Mouse (Mus musculus) myocyte (in vitro differentiated cells): Measurements from ENCODE around the gene Mto1.

Experiments
- CEBPB ChIP-seq: IDR thresholded peaks from 2 replicates; pipeline ENCODE4 v1.6.1; 2011; ENCODE audit warnings: mild to moderate bottlenecking, moderate library complexity; ENCODE audit not compliant: poor library complexity, insufficient read depth, severe bottlenecking
- MAX ChIP-seq: IDR thresholded peaks from one replicate; pipeline ENCODE4 v1.6.1; 2011; ENCODE audit warnings: low read depth, mild to moderate bottlenecking, control low read depth
- MYOG ChIP-seq, 3 experiments: IDR thresholded peaks; one replicate each; pipeline ENCODE4 v1.6.1; 2011; ENCODE audit warnings: control low read depth in 2 of 3, low read depth in 2 of 3, mild to moderate bottlenecking in 2 of 3; ENCODE audit not compliant: insufficient read length in 2 of 3, control insufficient read depth in 1 of 3, insufficient read depth in 1 of 3
- POLR2A ChIP-seq: IDR thresholded peaks from one replicate; pipeline ENCODE4 v1.6.1; 2011; ENCODE audit warnings: low read depth, mild to moderate bottlenecking, control low read depth, moderate library complexity; ENCODE audit not compliant: insufficient read length
- POLR2AphosphoS2 ChIP-seq: IDR thresholded peaks from one replicate; pipeline ENCODE4 v1.6.1; 2011; ENCODE audit warnings: low read depth, control low read depth; ENCODE audit not compliant: insufficient read length
- TCF12 ChIP-seq: IDR thresholded peaks from one replicate; pipeline ENCODE4 v1.6.1; 2011; ENCODE audit warnings: mild to moderate bottlenecking, control low read depth; ENCODE audit not compliant: poor library complexity, insufficient read depth, severe bottlenecking
- USF1 ChIP-seq: IDR thresholded peaks from one replicate; pipeline ENCODE4 v1.6.1; 2011; ENCODE audit warnings: low read depth, mild to moderate bottlenecking, control low read depth, moderate library complexity

DNA sequence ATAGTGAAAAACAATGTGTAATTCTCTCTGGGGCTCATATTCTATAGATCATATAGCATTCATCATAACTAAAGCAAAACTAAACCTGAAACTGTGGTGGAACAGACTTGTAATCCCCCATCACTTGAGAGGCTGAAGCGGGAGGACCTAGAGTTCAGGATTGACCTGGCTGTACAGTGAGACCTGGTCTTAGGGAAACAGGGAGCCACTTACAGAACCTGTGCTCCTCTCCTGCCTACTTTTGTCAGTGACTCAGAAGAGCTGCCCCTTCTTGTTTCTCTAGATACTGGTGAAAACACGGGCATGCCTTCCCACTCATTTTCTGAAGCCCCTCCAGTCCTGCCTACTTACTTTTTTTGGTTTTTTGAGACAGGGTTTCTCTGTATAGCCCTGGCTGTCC lies 26.3 kb downstream of the Mto1 start:
- no peak for TF ChIP-seq POLR2A
- TF ChIP-seq USF1: no peak
- no peak for TF ChIP-seq CEBPB
- TF ChIP-seq POLR2AphosphoS2: peak; percentile 58
- TF ChIP-seq MAX: no peak
- TF ChIP-seq MYOG (IDR thresholded peaks at IDR 0.05; ENCODE audit: control insufficient read depth in 1 of 3, insufficient read depth in 1 of 3, insufficient read length in 2 of 3, low read depth in 2 of 3): no peak
- TF ChIP-seq TCF12: no peak
